Mouse (Mus musculus) megakaryocyte-erythroid progenitor cell, adult 5-6 weeks (primary cell): ENCODE measurements around the gene Flot2. TPM values are rescaled to one million over a fixed set of nuclear protein-coding genes. Genes with fewer than 3 reads are reported as not detected.

Experiments used
- ATAC-seq: replicated peaks from 2 replicates; pipeline ENCODE4 v1.8.0; 2016; ENCODE audit warnings: mild to moderate bottlenecking, inconsistent platforms; ENCODE audit not compliant: severe bottlenecking, poor library complexity, low FRiP score, low TSS enrichment
- total RNA-seq, 2 experiments: library from RNA; stranded (forward) in 1 of 2; stranded (reverse) in 1 of 2; fragments of 200-1000, 215-1000 nt in 1 of 2; fragments of >200 nt in 1 of 2; fragmentation: Nextera tagmentation in 1 of 2; gene quantifications; 2 replicates each; pipeline ENCODE4 v1.2.3; 2014 to 2017

Gene Flot2
- total RNA-seq, 2 experiments from 2014 or later, result 19.2 to 23.2 TPM

DNA sequence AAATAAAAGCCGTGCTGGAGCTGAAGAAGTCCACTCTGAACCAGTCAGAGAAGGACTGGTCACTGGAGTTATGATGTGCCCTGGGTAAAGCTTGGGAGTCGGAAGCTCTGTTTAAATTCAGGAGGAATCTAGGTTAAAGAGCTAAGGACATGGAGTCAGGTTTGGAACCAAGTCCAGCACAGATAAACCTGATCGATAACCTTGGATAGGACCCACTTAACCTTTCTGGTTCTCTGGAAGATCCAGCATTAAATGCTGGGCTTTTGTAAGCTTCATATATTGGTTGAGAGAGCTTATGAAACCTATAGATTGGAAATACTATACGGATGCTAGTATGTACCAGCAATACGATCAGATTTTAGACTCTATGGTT is 57.4 kb downstream of the Flot2 start:
- no peak for ATAC-seq

GRCm38 (mm10) chr11:78097077-78097476 is 59.3 kb downstream of the Flot2 start:
- ATAC-seq, result no peak

- ATAC-seq, result no peak
These were observed 63.0 kb downstream of the Flot2 start for GRCm38 (mm10) chr11:78100746-78101145.

GRCm38 (mm10) chr11:78102142-78102541 is 64.4 kb downstream of the Flot2 start:
- no peak for ATAC-seq

DNA sequence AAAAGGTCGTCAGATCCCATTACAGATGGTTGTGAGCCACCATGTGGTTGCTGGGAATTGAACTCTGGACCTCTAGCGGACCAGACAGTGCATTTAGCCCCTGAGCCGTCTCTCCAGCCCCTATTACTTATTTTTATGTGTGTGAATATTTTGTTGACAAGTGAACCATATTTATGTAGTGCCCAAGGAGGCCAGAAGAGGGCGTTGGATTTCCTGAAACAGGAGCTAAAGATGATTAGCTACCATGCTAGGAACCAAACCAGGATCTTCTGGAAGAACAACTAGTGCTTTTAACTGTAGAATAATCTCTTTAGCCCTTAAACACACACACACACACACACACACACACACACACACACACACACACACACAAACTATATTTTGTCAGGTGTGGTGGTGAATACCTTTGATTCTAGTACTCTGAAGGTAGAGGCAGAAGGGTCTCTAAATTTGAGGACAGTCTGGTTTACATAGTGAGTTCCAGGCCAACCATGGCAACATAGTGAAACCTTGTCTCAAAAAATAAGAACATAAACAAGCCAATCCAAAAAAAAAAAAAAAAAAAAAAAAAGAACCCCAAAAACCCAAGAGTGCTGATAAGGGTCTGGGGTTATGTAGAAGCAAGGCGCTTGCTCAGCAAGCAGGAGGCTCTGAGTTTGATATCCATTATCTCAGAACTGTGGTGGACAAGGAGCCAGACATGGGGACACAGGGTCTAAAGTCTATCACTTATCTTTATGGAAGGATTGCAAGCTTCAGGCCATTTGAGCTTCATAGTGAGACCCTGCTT is 65.4 kb downstream of the Flot2 start:
- peak; percentile 44; the same call in 1 of the 2 replicates for ATAC-seq

DNA sequence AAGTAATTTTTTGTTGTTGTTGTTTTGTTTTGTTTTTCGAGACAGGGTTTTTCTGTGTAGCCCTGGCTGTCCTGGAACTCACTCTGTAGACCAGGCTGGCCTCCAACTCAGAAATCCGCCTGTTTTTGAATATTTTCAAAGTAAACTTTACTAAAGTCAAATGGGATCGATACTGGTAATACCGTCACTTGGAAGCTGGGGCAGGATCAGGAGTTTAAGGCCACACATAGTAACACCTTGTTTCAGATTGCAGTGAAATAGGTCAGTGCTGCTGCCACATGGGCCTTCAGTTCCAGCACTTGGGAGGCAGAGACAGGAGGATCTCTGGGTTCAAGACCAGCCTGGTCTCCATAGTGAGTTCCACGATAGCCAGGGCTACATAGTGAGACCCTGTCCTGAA is 66.8 kb downstream of the Flot2 start:
- no peak for ATAC-seq

Other genes with a start within 250 kb of the Flot2 start
- not detected in 2 replicates for gene Pipox, start 143.8 kb upstream of the Flot2 start, total RNA-seq (2014; fragmentation: Nextera tagmentation)
- not detected in 2 replicates for gene Pipox, start 143.8 kb upstream of the Flot2 start, total RNA-seq (2017)
- gene Sez6, start 107.1 kb upstream of the Flot2 start, total RNA-seq (2014; fragmentation: Nextera tagmentation), result not detected in 2 replicates
- not detected in 2 replicates for gene Sez6, start 107.1 kb upstream of the Flot2 start, total RNA-seq (2017)
- gene Phf12, start 55.2 kb upstream of the Flot2 start, total RNA-seq (2014; fragmentation: Nextera tagmentation), result 79.7 and 94.6 TPM in 2 replicates
- 23.3 and 26.9 TPM in 2 replicates for gene Phf12, start 55.2 kb upstream of the Flot2 start, total RNA-seq (2017)
- 11.8 and 14.4 TPM in 2 replicates for gene Dhrs13, start 5.7 kb upstream of the Flot2 start, total RNA-seq (2014; fragmentation: Nextera tagmentation)
- 9.7 and 14.2 TPM in 2 replicates for gene Dhrs13, start 5.7 kb upstream of the Flot2 start, total RNA-seq (2017)
- 26.2 and 32.2 TPM in 2 replicates for gene Eral1, start 42.5 kb downstream of the Flot2 start, total RNA-seq (2014; fragmentation: Nextera tagmentation)
- gene Eral1, start 42.5 kb downstream of the Flot2 start, total RNA-seq (2017), result 34.9 and 36.6 TPM in 2 replicates
- gene Fam222b, start 56.7 kb downstream of the Flot2 start, total RNA-seq (2014; fragmentation: Nextera tagmentation), result 10.2 and 14.3 TPM in 2 replicates
- 1.8 and 3.9 TPM in 2 replicates for gene Fam222b, start 56.7 kb downstream of the Flot2 start, total RNA-seq (2017)
- gene Traf4, start 127.7 kb downstream of the Flot2 start, total RNA-seq (2014; fragmentation: Nextera tagmentation), result 30.3 and 39.1 TPM in 2 replicates
- 10.3 and 18.0 TPM in 2 replicates for gene Traf4, start 127.7 kb downstream of the Flot2 start, total RNA-seq (2017)
- gene Nek8, start 138.7 kb downstream of the Flot2 start, total RNA-seq (2014; fragmentation: Nextera tagmentation), result 26.7 and 38.5 TPM in 2 replicates
- gene Nek8, start 138.7 kb downstream of the Flot2 start, total RNA-seq (2017), result 3.7 and 7.4 TPM in 2 replicates
- 24.4 and 25.2 TPM in 2 replicates for gene Tlcd1, start 138.8 kb downstream of the Flot2 start, total RNA-seq (2014; fragmentation: Nextera tagmentation)
- 13.3 and 19.6 TPM in 2 replicates for gene Tlcd1, start 138.8 kb downstream of the Flot2 start, total RNA-seq (2017)
- gene Rpl23a, start 145.7 kb downstream of the Flot2 start, total RNA-seq (2014; fragmentation: Nextera tagmentation), result 5,168 and 5,735 TPM in 2 replicates
- 4,325 and 4,755 TPM in 2 replicates for gene Rpl23a, start 145.7 kb downstream of the Flot2 start, total RNA-seq (2017)
- 4.8 TPM in 1 of 2 replicates, not detected in the other for gene Rab34, start 150.5 kb downstream of the Flot2 start, total RNA-seq (2014; fragmentation: Nextera tagmentation)
- not detected in 2 replicates for gene Rab34, start 150.5 kb downstream of the Flot2 start, total RNA-seq (2017)
- gene Proca1, start 155.5 kb downstream of the Flot2 start, total RNA-seq (2014; fragmentation: Nextera tagmentation), result not detected in 2 replicates
- gene Proca1, start 155.5 kb downstream of the Flot2 start, total RNA-seq (2017), result 1.2 TPM in 1 of 2 replicates, not detected in the other
- gene Sdf2, start 207.8 kb downstream of the Flot2 start, total RNA-seq (2014; fragmentation: Nextera tagmentation), result 42.1 and 49.5 TPM in 2 replicates
- 44.9 and 45.7 TPM in 2 replicates for gene Sdf2, start 207.8 kb downstream of the Flot2 start, total RNA-seq (2017)
- gene Supt6, start 208.1 kb downstream of the Flot2 start, total RNA-seq (2014; fragmentation: Nextera tagmentation), result 51.1 and 51.9 TPM in 2 replicates
- gene Supt6, start 208.1 kb downstream of the Flot2 start, total RNA-seq (2017), result 46.0 and 52.5 TPM in 2 replicates
- 91.6 and 110 TPM in 2 replicates for gene 2610507B11Rik, start 223.8 kb downstream of the Flot2 start, total RNA-seq (2014; fragmentation: Nextera tagmentation)
- gene 2610507B11Rik, start 223.8 kb downstream of the Flot2 start, total RNA-seq (2017), result 55.5 and 72.4 TPM in 2 replicates